Mouse (Mus musculus) effector memory CD4-positive, alpha-beta T cell, adult 5 months (primary cell): ENCODE data around the gene Cryba2. TPM values are rescaled to one million over a fixed set of nuclear protein-coding genes. Genes with fewer than 3 reads are reported as not detected.

Experiments
- polyA plus RNA-seq: library from polyadenylated mRNA; unstranded; fragments of 100-300 nt; shearing (Covaris generic); gene quantifications from one replicate; pipeline ENCODE4 v1.2.1, GENCODE M21; 2017

The Cryba2 gene
- not detected for polyA plus RNA-seq

DNA sequence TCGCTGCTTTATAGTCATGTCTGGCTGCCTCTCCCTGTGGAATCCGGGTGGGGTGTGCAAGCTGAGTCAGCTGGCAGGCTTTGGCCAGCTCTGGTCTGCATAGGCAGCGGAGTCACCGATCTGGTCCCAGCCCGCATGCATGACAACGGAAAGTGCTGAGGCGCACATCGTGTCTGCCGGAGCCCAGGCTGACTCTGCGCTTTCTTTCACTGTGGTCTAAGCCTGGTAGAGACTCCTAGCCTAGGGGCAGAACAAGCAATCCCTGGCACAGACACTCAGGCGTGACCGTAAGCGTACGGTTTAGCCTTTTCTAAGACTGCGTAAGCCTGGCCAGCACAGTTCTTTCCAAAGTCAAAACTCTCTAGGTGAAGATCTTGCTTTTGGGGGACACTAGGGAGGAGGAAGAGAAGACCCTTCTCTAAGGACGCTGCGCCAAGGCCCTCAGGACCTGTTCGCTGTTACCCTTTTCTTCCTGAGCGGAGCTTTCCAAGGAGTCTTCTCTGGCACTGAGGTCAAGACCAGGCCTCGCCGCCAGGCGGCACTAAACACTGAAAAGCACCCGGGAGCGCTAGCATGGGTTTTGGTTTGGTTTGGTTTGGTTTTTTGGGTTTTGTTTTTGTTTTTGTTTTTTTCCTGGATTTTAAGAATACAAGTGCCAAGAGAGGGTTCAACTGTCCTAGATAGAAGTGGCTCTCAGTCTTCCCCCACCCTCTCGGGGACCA lies at the start of gene Cryba2:
TSS of gene Cryba2 (minus strand) at position 10 of the 722 bp plus-strand sequence.

GRCm38 (mm10) chr1:74935402-74935801 lies 42.5 kb upstream of the Cryba2 start, which contains the start of gene Cfap65:
TSS of gene Cfap65 (minus strand) at chr1:74935599.

DNA sequence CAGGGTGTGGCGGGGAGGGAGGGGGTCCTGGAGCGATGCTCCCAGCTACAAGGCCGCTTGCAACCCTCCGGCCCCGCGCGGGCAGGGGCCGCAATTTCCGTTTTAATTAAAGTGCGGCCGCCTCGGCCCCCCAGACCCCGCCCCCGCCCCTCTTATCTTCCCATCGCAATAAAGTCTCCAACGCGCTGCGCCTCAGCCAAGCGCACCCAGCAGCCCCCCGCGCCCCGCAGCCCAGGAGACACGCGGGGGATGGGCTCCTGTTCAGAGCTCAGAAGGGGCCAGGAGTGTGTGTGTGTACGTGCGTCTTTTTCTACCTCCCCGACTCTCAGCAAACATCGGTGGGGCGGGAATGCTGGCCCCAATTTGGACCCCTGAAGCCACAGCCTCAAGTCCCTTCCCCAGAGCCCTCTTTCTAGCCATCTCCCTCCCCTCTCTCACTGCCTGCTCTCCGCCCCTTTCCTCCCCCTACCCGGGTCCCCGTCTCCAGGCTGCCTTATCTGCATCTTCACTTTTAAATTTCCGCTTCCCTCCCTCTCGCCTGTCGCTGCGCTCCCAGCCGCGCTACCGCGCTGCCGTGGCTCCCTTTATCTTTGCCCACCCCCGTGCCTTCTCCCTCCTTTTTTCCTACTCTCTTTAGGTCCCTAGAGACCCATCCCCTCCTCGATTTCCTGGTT lies 7.4 kb downstream of the Cryba2 start, which contains the start of gene Fev:
TSS of gene Fev (minus strand) at position 51 of the 674 bp plus-strand sequence.

GRCm38 (mm10) chr1:74854306-74855056 lies 38.5 kb downstream of the Cryba2 start, which contains the start of gene Cdk5r2:
TSS of gene Cdk5r2 (plus strand) at chr1:74854934.

Other genes starting within 250 kb of the Cryba2 start
- 46.6 TPM for gene Ttll4, start 231.4 kb downstream of the Cryba2 start, polyA plus RNA-seq
- gene Cyp27a1, start 179.6 kb downstream of the Cryba2 start, polyA plus RNA-seq, result not detected
- not detected for gene Prkag3, start 143.9 kb downstream of the Cryba2 start, polyA plus RNA-seq
- not detected for gene Wnt6, start 121.3 kb downstream of the Cryba2 start, polyA plus RNA-seq
- gene Wnt10a, start 101.6 kb downstream of the Cryba2 start, polyA plus RNA-seq, result 2.6 TPM
- not detected for gene Cdk5r2, start 38.2 kb downstream of the Cryba2 start, polyA plus RNA-seq
- gene Fev, start 7.7 kb downstream of the Cryba2 start, polyA plus RNA-seq, result not detected
- not detected for gene Cfap65, start 42.5 kb upstream of the Cryba2 start, polyA plus RNA-seq
- 0.25 TPM for gene Ihh, start 58.5 kb upstream of the Cryba2 start, polyA plus RNA-seq
- 8.2 TPM for gene Nhej1, start 232.1 kb upstream of the Cryba2 start, polyA plus RNA-seq
- gene Slc23a3, start 240.7 kb upstream of the Cryba2 start, polyA plus RNA-seq, result 0.17 TPM
- 172 TPM for gene Cnppd1, start 249.6 kb upstream of the Cryba2 start, polyA plus RNA-seq
- gene Retreg2, start 249.6 kb upstream of the Cryba2 start, polyA plus RNA-seq, result 87.0 TPM